Mouse (Mus musculus) small intestine, adult 2 months (tissue): Measurements from ENCODE around the gene Cep78.

Experiments
- CTCF ChIP-seq: fragments of 200-500 bp; IDR thresholded peaks from 2 replicates; pipeline ENCODE4 v1.5.1; 2012; ENCODE audit warnings: low read depth, mild to moderate bottlenecking, control low read depth, inconsistent platforms, low read length, moderate library complexity, mixed read lengths; ENCODE audit not compliant: insufficient replicate concordance, insufficient read length; ENCODE audit errors: extremely low read depth
- POLR2A ChIP-seq: fragments of 200-500 bp; IDR thresholded peaks from 2 replicates; pipeline ENCODE4 v1.6.1; 2012; ENCODE audit warnings: low read depth, mild to moderate bottlenecking, control low read depth, inconsistent platforms, low read length, moderate library complexity

- TF ChIP-seq POLR2A, result no peak
- no peak for TF ChIP-seq CTCF
Observed at GRCm38 (mm10) chr19:15962313-15962712, 22.5 kb downstream of the Cep78 start.
